Mouse (Mus musculus) right cerebral cortex, postnatal 25 days (tissue): ENCODE data around the gene Ubtd2.

Source experiments
- DNase-seq: peaks from one replicate; pipeline ENCODE4 v3.0.0; 2022

Ubtd2 gene

DNA sequence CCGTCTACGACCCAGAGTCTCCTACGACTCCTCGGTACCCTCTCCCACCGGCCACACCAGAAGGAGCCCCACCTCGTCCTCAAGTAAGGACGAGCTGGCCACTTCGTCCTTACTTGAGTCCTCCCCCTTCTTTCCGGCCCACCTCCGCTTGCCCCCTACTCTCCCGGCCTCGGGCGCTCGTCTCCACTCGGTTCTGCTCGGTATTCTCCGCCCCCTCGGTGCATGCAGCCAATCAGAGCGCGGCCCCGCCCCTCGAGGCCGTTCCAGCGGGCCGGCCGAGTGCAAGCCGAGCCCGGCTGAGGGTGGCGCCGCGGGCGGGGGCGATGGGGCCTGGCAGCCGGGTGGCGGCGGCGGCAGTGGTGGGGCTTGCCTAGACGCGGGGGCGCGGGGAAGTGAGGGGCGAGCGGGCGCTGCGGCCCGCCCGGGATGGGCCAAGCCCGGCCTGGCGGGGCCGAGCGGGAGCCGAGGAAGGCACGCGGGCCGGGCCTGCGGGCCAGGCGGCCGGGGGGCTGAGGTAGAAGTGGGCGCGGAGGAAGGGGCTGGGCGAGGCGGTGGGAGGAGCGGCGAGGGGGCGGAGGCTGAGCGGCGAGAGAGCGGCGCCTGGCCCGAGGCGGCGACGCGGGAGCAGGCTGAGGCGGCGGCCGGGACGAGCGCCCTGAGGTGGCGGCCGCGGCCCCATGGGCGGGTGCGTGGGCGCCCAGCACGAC, at the start of gene Ubtd2:
TSS of gene Ubtd2 (plus strand) at position 571 of the 707 bp plus-strand sequence.
- peak; percentile 98 for DNase-seq

- DNase-seq = no peak
These were observed 47.3 kb upstream of the Ubtd2 start for GRCm38 (mm10) chr11:32407863-32408262.

DNA sequence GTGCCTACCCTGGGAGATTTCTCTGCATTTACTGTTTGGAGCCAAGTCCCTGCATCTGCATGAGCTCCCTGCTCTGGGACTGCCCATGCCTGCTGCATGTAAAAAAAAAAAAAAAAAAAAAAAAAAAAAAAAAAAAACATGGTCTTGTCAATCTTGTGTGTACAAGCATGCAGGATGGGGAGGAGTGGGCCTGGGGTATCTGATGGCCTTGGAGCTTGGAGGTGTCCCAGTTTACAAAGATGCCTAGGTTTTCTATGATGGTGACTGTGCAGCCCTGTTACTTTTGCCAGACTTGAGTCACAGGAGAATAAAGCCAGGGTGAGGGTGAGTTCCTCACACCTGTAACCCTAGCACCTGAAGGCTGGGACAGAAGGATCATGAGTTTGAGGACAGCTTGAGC, 46.1 kb upstream of the Ubtd2 start:
- no peak for DNase-seq

GRCm38 (mm10) chr11:32409823-32410562, 45.2 kb upstream of the Ubtd2 start:
- no peak for DNase-seq

- no peak for DNase-seq
These were observed 35.2 kb upstream of the Ubtd2 start for GRCm38 (mm10) chr11:32420001-32420400.

DNA sequence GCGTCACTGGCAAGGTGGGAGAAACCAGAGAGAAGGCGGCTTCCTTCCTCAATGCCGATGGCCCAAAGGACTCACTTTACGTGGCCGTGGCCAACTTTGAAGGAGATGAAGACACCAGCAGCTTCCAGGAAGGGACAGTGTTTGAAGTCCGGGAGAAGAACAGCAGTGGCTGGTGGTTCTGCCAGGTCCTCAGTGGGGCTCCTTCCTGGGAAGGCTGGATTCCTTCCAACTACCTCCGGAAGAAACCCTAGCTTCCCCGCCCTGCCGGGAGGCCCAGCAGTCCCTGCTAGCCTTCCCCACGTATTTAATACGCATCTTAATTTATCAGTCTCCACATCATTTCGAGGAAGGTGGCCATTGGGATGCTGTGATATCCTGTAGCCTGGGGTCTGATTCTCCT, 31.9 kb upstream of the Ubtd2 start:
- no peak for DNase-seq

DNA sequence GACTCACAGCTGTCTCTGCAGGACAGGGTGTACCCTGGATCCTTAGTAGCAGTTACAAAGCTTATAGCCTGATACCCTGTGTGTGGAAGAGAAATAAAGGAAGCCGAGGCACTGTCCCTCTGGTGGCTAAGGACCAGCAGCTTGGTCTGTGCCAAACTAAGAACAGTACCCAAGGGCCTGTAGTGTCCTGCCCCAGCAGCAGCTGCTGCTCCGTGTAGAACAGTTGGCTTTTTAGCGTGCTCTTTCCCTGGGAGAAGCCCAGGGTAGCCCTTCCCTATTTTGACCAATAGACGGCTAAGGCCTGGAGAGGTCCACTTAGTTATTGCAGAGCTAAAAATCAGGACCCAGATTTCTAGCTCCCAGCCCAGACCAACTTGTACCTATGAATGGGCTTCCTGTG, 30.6 kb upstream of the Ubtd2 start:
- DNase-seq = no peak

GRCm38 (mm10) chr11:32425043-32425658, 30.0 kb upstream of the Ubtd2 start:
- no peak for DNase-seq

- DNase-seq = no peak
These were observed 27.6 kb upstream of the Ubtd2 start for GRCm38 (mm10) chr11:32427537-32427936.

- no peak for DNase-seq
These were observed 19.6 kb upstream of the Ubtd2 start for GRCm38 (mm10) chr11:32435410-32436060.

- no peak for DNase-seq
These were observed 12.6 kb upstream of the Ubtd2 start for GRCm38 (mm10) chr11:32442576-32442975.

DNA sequence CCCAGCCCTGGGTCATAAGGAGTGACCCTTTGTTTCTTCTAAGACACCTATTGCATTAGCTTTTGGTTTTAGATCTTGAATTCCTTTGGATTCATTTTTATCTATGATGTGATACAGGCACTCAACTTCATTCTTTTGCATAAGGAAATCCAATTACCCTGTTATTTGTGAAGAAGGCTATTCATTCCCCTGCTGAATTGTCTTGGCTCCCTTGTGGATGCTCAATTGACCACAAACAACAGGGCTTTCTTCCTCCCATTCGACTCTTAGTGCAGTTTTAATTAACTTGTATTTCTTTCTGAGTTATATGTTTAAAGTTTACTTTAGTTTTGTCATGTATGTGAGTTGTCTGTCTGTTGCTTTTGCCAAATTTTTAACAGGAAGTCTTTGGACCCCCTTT, 10.9 kb upstream of the Ubtd2 start:
- no peak for DNase-seq

- DNase-seq = no peak
These were observed 10.0 kb upstream of the Ubtd2 start for GRCm38 (mm10) chr11:32445135-32445534.

DNA sequence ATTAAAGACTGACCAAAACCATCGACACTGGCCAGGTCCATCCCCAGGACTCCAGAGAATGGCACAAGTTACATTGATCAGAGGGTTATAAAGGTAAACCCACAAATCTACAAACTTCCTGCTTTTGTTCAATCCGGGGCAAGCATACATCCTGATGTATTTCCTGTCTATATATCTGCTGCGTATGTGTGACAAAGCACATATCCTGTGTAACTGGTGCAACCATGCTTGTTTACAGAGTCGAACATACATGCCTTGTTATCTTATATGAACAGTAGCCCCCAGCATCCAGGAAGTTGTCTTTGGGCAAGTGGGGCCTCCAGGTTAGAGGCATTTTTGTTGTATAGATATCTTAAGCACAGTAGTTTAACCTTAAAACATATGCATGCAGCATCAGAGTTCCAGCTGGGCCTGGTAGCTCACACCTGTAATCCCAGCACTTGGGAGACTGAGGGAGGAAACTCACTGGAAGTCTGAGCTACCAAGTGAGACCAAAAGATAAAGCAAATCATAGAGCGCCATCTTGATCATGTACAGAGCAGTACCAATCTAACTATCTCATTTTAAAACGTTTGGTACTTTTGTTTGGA, 9.4 kb upstream of the Ubtd2 start:
- DNase-seq = no peak

GRCm38 (mm10) chr11:32450216-32450615, 5.0 kb upstream of the Ubtd2 start:
- peak; percentile 28 for DNase-seq

- DNase-seq = no peak
These were observed 3.9 kb upstream of the Ubtd2 start for GRCm38 (mm10) chr11:32451306-32451705.

GRCm38 (mm10) chr11:32452745-32453144, 2.4 kb upstream of the Ubtd2 start:
- DNase-seq = no peak

GRCm38 (mm10) chr11:32453353-32453915, 1.7 kb upstream of the Ubtd2 start:
- peak; percentile 22 for DNase-seq

DNA sequence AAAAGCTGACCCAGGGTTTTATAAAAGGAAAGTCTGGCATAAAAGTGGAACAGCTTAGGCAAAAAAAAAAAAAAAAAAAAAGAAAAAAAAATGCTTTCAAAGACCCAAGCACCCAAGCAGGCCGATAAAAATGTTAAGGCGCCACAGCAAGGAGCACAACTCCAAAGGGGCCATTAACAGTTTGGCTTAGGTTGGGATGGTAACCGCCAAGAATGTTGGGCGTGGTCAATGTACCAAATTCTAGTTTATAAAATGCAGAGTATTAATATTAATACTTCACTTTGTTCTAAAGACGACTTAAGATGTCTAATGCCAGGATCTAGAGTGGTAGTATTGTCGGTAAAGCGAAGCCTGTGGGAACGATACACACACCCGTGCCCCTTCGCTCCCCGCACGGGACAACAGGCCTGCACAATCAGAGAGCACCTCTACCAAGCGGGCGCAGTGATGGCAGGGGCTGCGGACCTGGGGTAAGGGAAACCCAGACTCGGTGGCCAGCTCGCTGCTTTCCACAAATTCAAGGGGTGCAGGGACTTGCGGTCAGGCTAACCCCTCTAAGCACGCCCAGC, 855 bp upstream of the Ubtd2 start:
- no peak for DNase-seq

DNA sequence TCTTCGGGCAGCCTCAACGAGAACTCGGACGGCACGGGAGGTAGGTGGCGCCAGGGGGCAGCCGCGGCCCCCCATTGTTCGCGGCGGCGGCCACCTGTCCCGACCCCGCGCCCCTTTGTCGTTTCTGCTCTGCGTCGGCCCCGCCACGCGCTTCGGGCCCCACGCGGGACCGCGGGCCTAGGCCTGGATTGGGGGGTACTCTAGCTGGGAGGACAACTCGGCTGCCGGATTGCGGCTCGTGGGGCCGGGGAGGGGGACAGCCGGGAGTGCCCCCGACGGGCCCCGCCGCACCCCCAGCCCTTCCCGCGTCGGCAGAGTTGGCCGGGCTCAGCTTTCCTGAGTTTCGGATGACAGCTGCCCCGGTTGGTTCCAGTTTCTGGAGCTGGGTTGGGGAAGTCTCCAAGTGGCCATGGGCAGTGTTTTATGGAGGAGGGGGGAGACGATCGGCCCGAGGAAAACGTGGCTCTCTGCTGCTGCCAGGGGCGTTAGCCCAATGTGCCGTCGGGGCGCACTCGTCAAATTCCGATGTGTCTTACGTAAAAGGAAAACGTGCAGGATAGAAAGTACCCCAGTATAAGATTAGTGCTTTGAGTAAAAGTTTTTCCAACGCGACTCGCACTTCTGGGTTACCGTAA, 454 bp downstream of the Ubtd2 start:
- DNase-seq = no peak

- no peak for DNase-seq
These were observed 1.2 kb downstream of the Ubtd2 start for GRCm38 (mm10) chr11:32456356-32456755.

DNA sequence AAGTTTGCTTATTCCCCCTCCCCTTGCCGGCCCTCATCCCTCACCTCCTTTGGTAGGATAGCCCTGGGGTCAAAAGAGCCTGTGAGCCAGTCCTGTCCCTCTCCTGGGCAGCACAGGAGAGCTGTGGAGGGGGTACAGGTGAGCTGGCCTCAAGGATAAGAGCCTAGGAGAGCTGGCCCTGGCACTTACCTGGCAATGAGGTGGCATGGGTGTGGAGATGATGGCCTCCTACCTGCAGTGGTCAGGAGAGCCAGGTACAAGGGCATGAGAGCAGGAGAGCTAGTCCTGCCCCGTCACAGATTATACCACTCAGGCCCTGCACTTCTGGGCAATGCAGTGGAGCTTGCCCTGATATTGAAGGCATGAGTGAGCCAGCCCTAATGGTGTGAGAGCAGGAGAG, 9.1 kb downstream of the Ubtd2 start:
- DNase-seq = no peak
